Mouse (Mus musculus): ENCODE measurements around the gene Abcb5. TPM values are rescaled to one million over a fixed set of nuclear protein-coding genes. Genes with fewer than 3 reads are reported as not detected.

Gene Abcb5
- not detected for polyA plus RNA-seq (2017; shearing (Covaris generic))

DNA sequence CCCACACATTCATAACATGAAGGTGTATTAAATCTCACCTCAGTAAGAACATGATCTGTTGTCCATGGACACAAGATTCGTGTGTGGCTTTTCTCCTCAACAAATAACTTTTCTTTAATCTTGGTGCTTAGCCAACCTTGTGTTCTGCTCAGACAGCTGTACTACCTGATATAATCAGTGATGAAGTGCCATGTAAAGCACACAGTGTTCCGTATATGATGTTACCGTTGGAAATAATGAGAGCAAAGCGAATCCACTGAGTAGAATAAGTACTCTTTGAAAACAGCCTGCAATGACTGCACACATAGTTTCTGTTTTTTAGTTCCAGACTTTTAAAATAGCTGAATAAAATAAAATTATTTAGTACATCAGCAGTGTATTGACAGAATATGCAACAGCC, at the start of gene Abcb5:
Abcb5 (minus strand) TSS at position 101 of the 400 bp plus-strand sequence.

DNA sequence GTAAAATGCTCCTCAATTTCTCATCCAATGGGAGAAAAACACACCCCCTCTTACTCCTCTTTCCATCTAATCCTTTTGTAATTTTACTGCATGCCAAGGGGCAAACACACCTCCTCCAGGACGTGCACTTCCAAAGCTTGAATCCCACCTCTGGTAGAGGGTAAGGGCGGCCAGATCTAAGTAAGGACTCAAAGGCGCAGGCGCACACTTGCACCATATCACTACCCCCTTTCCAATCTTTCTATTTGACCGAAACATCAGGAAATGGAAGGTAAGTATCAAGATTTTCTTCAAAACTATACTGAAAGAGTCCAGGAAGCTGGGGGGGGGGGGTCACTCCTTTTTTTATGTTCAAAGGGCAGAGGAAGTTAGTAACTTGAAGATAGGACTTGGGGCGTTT, 120.0 kb downstream of the Abcb5 start, which contains the start of gene Sp8:
Sp8 (plus strand) TSS at position 109 of the 400 bp plus-strand sequence.

Other genes with a start within 250 kb of the Abcb5 start
- gene Sp8, start 120.1 kb downstream of the Abcb5 start, polyA plus RNA-seq (2017; shearing (Covaris generic)), result under 1 TPM in 1 of 2 experiments, not detected in 1; 0.05 TPM

Data from activated CD4-positive, CD25-positive, alpha-beta regulatory T cell (primary cell).